Mouse (Mus musculus) kidney, embryonic 14.5 days (tissue): Measurements from ENCODE around the gene Zan. TPM values are rescaled to one million over a fixed set of nuclear protein-coding genes. Genes with fewer than 3 reads are reported as not detected.

Experiments
- ATAC-seq: fragments of 200-750 bp; cut with Nextera tagmentation; 2 replicates; pipeline ENCODE4 v1.8.0; 2017; ENCODE audit warnings: moderate number of reproducible peaks, mild to moderate bottlenecking, moderate TSS enrichment, moderate library complexity; ENCODE audit not compliant: low FRiP score, low TSS enrichment
- H3K27ac ChIP-seq: fragments of 300-500 bp; sonication (generic); 2 replicates; pipeline ENCODE4 v1.5.1; 2014; ENCODE audit warnings: low read depth, mild to moderate bottlenecking, low read length, moderate library complexity, mixed read lengths
- H3K27me3 ChIP-seq: fragments of 300-500 bp; sonication (generic); 2 replicates; pipeline ENCODE4 v1.6.1; 2014; ENCODE audit warnings: mild to moderate bottlenecking, low read length; ENCODE audit not compliant: control insufficient read depth, insufficient read depth
- H3K36me3 ChIP-seq: fragments of 300-500 bp; sonication (generic); 2 replicates; pipeline ENCODE4 v1.6.1; 2014; ENCODE audit warnings: low read length, mixed read lengths; ENCODE audit not compliant: control insufficient read depth, insufficient read depth
- H3K4me1 ChIP-seq: fragments of 300-500 bp; sonication (generic); 2 replicates; pipeline ENCODE4 v1.6.1; 2014; ENCODE audit warnings: low read length, mixed read lengths; ENCODE audit not compliant: control insufficient read depth, insufficient read depth
- H3K4me2 ChIP-seq: fragments of 300-500 bp; sonication (generic); replicated peaks from 2 replicates; pipeline ENCODE4 v1.6.1; 2014; ENCODE audit warnings: low read depth, mild to moderate bottlenecking, low read length
- H3K4me3 ChIP-seq: fragments of 300-500 bp; sonication (generic); 2 replicates; pipeline ENCODE4 v1.5.1; 2014; ENCODE audit warnings: mild to moderate bottlenecking, low read length
- H3K9ac ChIP-seq: fragments of 300-500 bp; sonication (generic); 2 replicates; pipeline ENCODE4 v1.6.1; 2014; ENCODE audit warnings: low read depth, mild to moderate bottlenecking, low read length, moderate library complexity
- H3K9me3 ChIP-seq: fragments of 300-500 bp; sonication (generic); 2 replicates; pipeline ENCODE4 v1.6.1; 2016; ENCODE audit warnings: low read length; ENCODE audit not compliant: control insufficient read depth
- WGBS: fragments of 180-500 bp; shearing (Covaris S2); extraction: QIAGEN DNeasy Blood & Tissue Kit; methylation state at CpG from one replicate; pipeline ENCODE4 v1.1.7; 2014; 5-methylcytosine and 5-hydroxymethylcytosine counted together
- polyA plus RNA-seq: library from polyadenylated mRNA; unstranded; fragments of >200 nt; fragmentation: Nextera tagmentation; extraction: Ambion mirVana; gene quantifications from 2 replicates; pipeline ENCODE4 v1.2.1, GENCODE M21; 2014

Gene Zan
- polyA plus RNA-seq, 1 experiment from 2014 or later, result 0.60 TPM

DNA sequence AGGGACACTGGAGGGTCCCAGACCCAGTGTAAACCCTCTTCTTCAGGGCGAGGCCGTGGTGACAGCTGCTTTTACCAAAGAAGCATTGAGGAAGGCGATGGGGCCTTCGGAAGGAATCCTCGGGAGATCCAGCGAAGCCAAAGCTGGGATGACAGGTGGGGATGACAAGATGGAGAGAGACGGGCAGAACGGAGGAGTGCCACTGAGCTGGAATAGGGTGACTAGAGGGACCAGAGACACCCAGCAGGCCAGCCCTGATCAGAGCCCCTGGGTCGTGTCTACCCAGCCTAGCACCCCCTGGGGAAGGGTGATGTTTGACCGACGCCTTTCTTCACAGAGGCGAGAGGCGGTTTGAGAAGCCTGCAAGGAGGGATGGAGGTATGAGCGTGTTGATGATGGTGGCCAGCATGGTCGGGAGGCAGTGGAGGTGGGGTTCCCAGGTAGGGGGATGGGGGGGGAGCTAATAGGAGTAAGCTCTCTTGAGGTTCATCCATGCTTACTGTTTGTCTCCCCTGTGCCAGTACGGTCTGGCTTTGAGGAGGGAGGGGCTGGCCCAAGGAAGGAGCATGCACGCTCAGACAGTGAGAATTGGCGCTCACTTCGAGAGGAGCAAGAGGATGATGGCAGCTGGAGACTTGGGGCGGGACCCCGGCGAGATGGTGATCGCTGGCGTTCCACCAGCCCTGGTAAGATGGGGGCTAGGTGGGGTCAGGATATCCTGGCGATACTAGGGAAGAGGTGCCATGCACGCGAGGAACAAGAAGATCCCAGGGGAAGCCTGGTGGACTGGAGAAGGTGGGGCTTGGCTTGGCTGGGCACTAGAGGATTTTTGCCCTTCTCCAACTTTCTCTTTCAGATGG is 43.1 kb upstream of the Zan start:
- Histone ChIP-seq H3K4me1 (no peaks in the 10 kb centered on the region), H3K36me3 (peaks cover 69% of the 10 kb centered on the region), H3K9ac (no peak overlapping the region), H3K4me2 (no peak overlapping the region), H3K4me3 (no peak overlapping the region), H3K27ac (no peak overlapping the region), H3K9me3 (no peaks in the 10 kb centered on the region), H3K27me3 (no peaks in the 10 kb centered on the region)
- WGBS, result 92% methylated on average over 27 of the region's 27 CpGs
- no peak for ATAC-seq

DNA sequence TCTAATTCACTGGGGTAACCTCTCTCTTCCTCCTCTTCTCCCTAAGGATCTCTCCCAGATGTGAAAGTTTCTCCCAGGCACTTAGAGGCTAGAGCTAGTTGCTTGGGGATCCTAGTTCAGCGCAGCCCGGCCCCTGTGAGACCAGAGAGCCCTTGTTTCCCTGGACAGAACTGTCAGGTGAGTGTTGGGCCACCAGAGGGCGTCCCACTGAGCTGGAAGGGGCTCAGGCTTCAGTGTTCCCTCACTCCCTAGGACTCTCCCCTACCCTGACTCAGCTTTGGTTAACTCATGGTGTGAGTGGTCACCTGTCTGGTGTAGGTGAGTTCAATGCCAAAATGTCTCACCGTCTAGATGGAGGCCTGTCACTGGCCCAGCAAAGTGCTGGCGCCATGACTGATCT is 41.6 kb upstream of the Zan start, which contains the start of gene Gigyf1:
Gene Gigyf1 (plus strand): TSS at position 113 of the 400 bp plus-strand sequence.
- Histone ChIP-seq H3K27ac (no peak within 1 kb of the TSS), H3K4me1 (no peaks in the 10 kb centered on the region), H3K9ac (no peak within 1 kb of the TSS), H3K36me3 (peaks cover 63% of the 10 kb centered on the region), H3K4me3 (no peak within 1 kb of the TSS), H3K9me3 (no peaks in the 10 kb centered on the region), H3K27me3 (no peaks in the 10 kb centered on the region), H3K4me2 (no peak within 1 kb of the TSS)
- ATAC-seq, result no peak
- 76% methylated on average over 5 of the region's 5 CpGs for WGBS

DNA sequence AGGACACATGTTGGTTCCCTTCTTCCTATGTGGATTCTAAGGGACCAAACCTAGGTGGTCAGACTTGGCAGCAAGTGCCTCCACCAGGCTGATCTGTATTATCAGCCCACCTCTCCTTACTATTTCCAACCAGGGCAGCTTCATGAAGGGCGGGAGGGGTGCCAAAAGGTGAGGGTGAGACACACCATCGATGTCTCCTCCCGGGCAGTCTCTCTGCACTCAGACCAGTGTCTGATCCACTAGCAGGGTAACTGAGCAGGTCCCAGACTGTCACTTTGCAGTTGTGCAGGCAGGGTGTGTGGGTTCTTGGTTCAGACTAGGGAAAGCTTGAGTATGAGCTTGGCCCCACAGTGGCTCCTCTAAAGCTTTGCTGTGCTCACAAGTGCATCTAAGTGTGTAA is 37.9 kb upstream of the Zan start:
- Histone ChIP-seq H3K27ac (no peak overlapping the region), H3K9ac (no peak overlapping the region), H3K27me3 (no peaks in the 10 kb centered on the region), H3K4me3 (no peak overlapping the region), H3K4me2 (no peak overlapping the region), H3K36me3 (peaks cover 26% of the 10 kb centered on the region), H3K4me1 (peaks cover 18% of the 10 kb centered on the region), H3K9me3 (no peaks in the 10 kb centered on the region)
- WGBS, result 93% methylated on average over 3 of the region's 3 CpGs
- no peak for ATAC-seq

DNA sequence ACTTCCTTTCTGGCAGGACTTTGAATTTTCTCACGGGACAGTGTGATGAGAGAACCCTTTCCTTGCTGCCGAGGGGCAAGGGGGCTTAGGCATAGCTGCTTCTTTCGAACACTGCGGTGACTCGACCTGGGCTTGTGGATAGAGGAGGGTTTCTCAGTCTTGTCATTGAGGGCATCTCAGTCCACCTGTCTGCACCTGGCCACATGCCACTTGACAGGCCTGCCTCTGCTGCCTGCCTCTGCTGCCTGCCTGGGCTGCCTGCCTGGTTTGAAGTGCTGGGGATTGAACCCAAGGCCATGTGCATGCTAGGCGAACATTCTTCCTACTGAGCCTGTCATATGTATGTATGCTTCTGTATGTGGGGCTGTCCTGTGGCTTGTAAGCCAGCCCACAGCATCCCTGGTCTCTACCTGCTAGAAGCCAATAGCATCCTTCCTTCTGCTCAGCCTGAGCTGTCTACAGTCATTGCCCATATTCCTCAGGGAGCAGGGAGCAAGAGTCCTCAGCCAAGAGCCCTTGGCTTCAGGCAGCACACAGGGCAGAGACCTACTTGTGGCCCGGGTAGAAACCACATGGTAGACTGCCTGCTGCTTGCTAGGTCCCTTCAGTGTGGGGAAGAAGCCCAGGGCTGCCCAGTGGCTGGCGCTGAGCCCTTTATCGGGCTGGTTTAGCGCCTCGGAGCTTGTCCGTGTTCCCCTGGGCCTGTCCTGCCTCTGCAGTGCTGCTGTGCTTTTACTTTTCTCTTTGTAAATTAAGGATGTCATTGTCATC is 37.3 kb upstream of the Zan start:
- Histone ChIP-seq H3K36me3 (peaks cover 20% of the 10 kb centered on the region), H3K27ac (no peak overlapping the region), H3K4me2 (no peak overlapping the region), H3K4me3 (no peak overlapping the region), H3K9me3 (no peaks in the 10 kb centered on the region), H3K4me1 (peaks cover 18% of the 10 kb centered on the region), H3K9ac (no peak overlapping the region), H3K27me3 (no peaks in the 10 kb centered on the region)
- ATAC-seq, result no peak
- 87% methylated on average over 12 of the region's 12 CpGs for WGBS

DNA sequence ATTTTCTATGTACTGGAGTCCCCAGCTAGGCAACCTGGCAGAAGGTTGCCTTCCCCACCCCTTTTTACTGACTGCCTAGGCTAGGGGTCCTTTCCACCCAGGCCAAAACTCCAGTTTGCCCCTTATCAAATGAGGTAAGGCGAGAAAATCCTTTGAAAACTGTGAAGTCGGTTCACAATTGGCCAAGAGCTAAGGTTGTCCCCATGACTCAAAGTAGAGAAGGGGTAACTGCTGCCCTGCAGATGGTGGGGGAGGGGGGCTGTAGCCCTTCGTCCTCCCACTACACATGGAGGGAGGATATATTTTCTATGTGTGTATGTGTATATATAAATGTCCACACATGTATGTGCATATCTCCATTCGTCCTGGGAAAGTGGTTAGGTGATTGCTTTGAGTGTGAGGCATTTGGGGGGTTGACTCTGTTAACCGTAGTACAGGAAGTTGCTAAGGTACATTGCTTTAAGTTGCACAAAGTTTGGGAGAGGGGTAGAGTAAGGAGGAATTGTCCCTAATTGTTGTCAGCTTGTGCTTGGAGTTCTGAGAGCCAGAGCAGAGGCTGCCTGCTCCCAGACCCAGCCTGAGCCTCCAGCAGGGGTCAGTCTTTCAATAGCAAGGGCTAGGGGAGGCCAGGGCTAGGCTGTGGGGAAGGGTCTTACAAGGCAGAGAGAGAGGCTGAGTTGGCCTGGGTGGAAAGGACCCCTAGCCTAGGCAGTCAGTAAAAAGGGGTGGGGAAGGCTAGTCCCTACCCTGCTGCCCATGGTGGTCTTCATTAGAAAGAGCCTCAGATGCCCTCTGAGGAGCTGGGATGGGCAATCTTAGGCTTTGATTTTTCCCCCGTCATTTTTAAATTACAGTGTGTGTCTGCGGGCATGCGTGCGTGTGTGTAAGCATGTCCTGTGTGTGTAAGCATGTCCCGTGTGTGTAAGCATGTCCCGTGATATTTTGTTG is 36.3 kb upstream of the Zan start:
- Histone ChIP-seq H3K4me1 (peaks cover 18% of the 10 kb centered on the region), H3K9ac (no peak overlapping the region), H3K27ac (no peak overlapping the region), H3K4me2 (no peak overlapping the region), H3K4me3 (no peak overlapping the region), H3K27me3 (no peaks in the 10 kb centered on the region), H3K9me3 (no peaks in the 10 kb centered on the region), H3K36me3 (peaks cover 10% of the 10 kb centered on the region)
- 79% methylated on average over 11 of the region's 11 CpGs for WGBS
- no peak for ATAC-seq

DNA sequence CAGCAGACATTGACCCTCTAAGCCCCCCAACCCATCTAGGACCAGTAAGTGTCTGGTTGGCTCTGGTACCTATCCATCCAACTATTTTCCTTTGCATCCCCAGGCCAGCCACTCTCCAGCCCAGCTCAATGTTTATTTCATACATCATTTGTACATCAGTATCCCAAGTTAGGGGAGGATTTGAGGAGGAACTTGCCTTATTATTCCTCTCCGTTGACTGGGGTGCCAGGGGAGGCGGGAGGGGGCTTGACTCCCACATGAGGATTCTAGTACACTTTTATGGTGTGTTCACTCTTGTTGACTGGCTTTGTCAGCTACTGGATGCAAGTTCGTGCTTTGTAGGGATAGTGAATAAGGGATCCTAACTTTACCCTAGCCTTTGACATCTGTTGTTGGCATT is 34.8 kb upstream of the Zan start:
- Histone ChIP-seq H3K4me2 (peak overlapping the region; percentile 84), H3K9me3 (no peaks in the 10 kb centered on the region), H3K4me1 (peaks cover 18% of the 10 kb centered on the region), H3K4me3 (peak overlapping the region; percentile 84), H3K9ac (peak overlapping the region; percentile 99; the same call in 1 of the 2 replicates), H3K36me3 (peaks cover 8% of the 10 kb centered on the region; the same call in 1 of the 2 replicates), H3K27ac (no peak overlapping the region), H3K27me3 (no peaks in the 10 kb centered on the region)
- WGBS, result 51% methylated on average over 3 of the region's 3 CpGs
- no peak for ATAC-seq

DNA sequence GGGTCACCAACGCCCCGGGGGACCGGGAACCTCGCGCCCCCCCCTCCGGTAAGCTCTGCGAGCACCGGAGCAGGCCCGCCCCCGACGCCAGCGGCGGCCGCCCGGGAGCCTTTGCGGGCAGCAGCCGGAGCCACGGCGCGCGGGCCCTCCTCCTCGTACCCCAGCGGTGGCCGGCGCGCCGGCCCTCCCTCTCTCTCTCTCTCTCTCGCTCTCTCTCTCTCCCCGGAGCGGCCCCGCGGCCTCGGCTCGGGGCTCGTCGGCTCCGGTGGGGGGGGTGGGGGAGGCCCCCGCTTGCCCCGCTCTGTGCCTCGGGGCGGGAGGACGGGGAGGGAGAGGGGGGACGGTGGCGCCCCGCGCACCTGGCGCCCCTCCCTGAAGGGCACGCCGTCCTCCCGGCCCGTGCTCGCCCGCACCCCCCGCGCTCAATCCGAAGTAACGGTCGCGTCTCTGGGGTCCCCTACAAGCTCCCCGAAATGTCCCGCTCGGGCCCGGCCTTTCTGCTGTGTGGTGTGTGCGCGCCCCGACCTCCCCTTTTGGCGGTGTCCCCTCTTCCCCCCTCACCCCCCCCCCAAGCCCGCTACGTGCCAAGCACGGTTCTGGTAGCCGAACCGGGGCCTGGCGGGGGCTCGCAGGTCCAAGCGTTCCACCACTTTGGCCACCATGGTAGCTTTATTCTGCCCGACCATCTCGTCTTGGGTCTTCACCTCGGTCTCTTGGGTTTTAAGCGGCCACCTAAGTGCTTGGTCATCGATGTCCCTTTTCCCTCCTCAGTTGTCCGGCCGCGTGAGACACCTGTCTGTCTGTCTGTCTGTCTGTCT is 33.9 kb upstream of the Zan start:
- Histone ChIP-seq H3K9me3 (no peaks in the 10 kb centered on the region), H3K9ac (peak overlapping the region; percentile 99), H3K4me1 (peaks cover 18% of the 10 kb centered on the region), H3K27ac (peak overlapping the region; percentile 74; the same call in 1 of the 2 replicates), H3K36me3 (peaks cover 8% of the 10 kb centered on the region; the same call in 1 of the 2 replicates), H3K4me3 (peak overlapping the region; percentile 84), H3K27me3 (no peaks in the 10 kb centered on the region), H3K4me2 (peak overlapping the region; percentile 84)
- under 1% methylated on average over 45 of the region's 83 CpGs for WGBS
- ATAC-seq, result peak; percentile 46

DNA sequence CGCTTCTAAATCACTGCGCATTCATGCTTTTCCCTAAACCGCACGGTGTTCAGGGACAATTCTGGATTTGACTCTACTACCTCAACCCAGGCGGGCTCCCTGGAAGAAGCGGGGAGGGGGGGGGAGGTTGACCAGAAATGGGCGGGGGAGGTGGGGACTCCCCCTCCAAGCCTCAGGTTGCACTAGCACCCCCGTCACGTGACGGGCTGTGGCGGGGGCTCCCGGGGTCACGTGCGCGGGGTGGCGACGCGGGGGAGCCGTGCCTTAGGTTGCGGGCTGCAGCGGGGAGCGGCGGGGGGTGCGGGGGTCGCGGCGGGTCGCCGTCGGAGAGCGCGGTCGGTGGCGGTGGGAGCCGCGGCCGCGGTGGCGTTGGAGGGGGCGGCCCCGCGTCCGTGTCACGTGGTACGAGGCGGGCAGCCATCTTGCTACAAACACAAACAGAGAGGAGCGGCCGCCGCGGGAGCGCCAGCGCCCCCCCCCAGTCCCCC is 33.2 kb upstream of the Zan start:
- Histone ChIP-seq H3K27me3 (no peaks in the 10 kb centered on the region), H3K9ac (peak overlapping the region; percentile 99), H3K27ac (peak overlapping the region; percentile 74; the same call in 1 of the 2 replicates), H3K4me2 (peak overlapping the region; percentile 84), H3K4me3 (peak overlapping the region; percentile 84), H3K9me3 (no peaks in the 10 kb centered on the region), H3K36me3 (peaks cover 8% of the 10 kb centered on the region; the same call in 1 of the 2 replicates), H3K4me1 (peaks cover 18% of the 10 kb centered on the region)
- WGBS, result 2% methylated on average over 30 of the region's 52 CpGs
- ATAC-seq, result peak; percentile 84
